Mouse (Mus musculus) left cerebral cortex, adult 18-20 months (tissue): ENCODE data around the gene AC170998.1. TPM values are rescaled to one million over a fixed set of nuclear protein-coding genes. Genes with fewer than 3 reads are reported as not detected.

Experiments used
- DNase-seq, 2 experiments: peaks; one replicate each; pipeline ENCODE4 v3.0.0; 2021 to 2022; ENCODE audit warnings: low spot score in 2 of 2, mixed read lengths in 1 of 2
- long read RNA-seq, 2 experiments: library from polyadenylated mRNA; stranded (forward); transcript quantifications; one replicate each; pipeline ENCODE4 v2.0.0; 2021
- total RNA-seq, 2 experiments: library from RNA; stranded (reverse); gene quantifications; 2 replicates each; pipeline ENCODE4 v1.2.3; 2021

Gene AC170998.1
- total RNA-seq: 1 to 10 TPM; 2.8 TPM
- long read RNA-seq, experiment 1: 0 reads
- long read RNA-seq, experiment 2: 0 reads

DNA sequence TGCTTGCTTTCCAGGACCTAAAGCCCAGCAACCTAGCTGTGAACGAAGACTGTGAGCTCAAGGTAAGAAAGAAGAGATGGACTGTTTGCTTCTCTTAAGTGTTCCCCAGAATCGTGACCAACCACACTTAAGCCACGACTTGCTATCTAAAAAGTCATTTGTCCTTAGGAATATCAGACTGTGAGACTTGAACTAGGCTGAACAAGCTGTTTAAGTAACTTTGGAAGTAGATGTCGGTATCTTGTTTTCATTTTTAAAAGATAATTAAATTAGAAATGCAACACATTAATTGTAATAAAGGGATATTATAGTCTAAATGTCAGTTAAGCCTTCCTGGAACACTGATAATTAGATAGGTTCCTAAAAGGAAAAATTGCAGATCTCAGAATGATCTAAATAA, at the start of gene AC170998.1:
Gene AC170998.1, plus strand, starts transcription at position 301 of the 400 bp plus-strand sequence.
- no peak for DNase-seq

DNA sequence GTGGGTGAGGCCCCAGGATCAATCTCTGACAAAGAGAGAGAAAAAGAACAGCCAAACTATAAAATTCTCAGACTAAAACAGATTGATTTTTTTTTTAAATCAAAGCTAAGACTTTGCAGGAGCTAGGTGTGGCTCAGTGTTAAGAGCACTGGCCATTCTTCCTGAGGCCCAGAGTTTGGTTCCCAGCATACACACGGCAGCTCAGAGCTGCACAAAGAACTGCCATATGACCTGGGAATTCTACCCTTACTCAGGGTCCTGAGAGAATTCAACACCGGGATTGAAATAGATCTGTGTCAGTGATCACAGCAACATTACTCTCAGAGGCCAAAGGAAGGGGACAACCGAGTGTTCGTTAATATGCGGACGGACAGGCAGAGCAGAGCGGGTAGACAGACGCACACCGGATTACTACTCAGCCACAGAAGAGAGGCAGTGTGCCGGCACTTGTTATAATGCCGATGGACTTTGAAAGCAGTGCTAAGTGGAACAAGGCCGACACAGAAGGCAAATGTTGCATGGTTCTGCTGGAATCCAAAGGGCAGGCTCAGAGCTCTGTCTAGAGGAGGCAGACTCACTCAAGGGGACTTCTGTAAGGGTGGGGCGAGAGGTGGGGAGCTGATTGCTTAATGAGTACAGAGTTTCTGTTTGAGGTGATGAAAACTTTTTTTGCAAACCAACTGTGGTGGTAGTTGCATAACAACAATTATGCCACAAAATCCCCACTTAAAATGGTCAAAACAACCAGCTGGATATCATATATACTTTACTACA, 43.4 kb upstream of the AC170998.1 start:
- no peak for DNase-seq

DNA sequence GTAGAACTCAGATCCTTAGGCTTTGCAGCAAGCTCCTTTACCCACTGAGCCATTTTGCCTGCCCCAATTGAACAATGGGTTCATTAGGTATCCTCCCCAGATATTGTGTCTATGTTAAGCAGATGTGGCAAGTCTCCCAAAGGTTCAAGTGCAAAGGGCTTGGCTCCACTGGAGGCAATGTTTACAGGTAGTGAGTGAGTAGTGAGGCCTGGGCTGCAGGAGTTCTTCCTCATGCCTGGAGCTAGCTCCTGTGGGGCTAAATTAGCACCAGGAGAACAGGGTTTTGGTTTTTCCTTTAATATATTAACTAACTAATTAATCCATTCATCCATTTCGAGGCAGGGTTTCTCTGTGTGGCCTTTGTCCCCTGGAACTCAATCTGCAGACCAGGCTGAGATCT, 42.3 kb upstream of the AC170998.1 start:
- no peak for DNase-seq

DNA sequence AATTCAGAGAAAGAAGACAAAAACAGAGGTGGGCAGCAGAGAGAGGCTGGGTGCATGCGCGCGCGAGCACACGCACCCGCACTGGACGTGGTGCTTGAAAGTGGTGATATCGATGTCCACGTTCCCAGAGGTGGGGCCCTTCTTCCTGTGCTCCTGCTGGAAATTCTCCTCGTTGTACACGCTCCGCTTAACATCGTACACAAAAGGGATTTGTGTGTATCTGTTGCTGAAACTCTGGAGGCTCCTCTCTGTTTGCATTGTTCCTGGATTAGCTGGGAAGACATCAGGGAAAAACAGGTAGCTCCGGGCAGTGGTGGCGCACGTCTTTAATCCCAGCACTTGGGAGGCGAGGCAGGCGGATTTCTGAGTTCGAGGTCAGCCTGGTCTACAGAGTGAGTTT, 41.3 kb upstream of the AC170998.1 start:
- no peak for DNase-seq

DNA sequence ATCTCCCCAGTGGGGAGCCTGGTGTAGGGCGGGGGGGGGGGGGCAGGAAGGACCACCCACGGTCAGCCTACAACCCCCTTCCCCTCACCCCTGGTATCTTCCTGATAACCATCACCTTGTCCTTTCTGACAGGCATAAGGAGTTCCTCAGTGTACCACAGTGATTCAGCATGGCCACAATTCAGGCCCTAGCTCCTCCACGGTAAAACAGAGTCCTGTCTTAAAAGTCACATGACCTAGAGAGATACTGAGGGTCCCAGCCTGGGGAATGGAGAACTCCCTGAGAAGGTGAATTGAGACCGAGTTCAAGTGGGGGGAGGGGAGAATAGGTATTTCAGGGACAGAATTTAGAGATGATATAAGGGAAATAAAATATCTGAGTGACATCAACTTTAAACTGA, 38.5 kb upstream of the AC170998.1 start:
- no peak for DNase-seq

DNA sequence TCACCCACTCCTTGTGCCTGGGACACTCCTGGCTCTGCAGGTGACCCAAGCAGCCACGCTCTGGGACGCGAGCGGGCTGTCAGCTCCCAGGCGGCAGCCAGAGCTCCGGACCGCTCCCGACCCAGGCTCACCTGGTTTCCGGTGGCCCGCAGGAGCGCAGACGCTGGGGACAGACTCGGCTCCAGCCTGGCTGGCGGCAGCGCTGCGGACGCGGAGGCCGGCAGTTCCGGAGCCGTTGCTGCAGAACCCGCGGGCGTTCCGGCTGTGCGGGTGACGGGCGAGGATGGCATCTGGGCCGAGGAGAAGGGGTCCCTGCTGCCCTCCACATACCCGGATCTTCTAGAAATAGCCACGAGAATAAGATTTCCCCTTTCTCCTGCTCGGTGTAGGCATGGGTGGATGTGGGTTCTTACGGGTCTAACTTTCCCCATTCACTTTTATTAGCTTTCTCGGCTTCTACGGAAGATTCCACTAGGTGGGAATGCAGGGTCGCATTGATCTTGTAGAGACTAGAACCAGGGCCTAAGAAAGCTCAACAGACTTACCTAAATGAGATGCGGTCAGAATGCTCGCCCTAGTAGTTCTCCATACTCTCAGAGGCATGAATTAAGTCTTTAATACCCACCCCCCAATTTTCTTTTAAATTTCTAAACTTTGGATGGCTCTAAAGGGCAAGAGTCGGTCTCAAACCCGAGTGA, 36.1 kb upstream of the AC170998.1 start, which contains the start of gene Slc26a8:
Gene Slc26a8, minus strand, starts transcription at position 648 of the 698 bp plus-strand sequence.
- peak; percentile 48 to 65 for DNase-seq

DNA sequence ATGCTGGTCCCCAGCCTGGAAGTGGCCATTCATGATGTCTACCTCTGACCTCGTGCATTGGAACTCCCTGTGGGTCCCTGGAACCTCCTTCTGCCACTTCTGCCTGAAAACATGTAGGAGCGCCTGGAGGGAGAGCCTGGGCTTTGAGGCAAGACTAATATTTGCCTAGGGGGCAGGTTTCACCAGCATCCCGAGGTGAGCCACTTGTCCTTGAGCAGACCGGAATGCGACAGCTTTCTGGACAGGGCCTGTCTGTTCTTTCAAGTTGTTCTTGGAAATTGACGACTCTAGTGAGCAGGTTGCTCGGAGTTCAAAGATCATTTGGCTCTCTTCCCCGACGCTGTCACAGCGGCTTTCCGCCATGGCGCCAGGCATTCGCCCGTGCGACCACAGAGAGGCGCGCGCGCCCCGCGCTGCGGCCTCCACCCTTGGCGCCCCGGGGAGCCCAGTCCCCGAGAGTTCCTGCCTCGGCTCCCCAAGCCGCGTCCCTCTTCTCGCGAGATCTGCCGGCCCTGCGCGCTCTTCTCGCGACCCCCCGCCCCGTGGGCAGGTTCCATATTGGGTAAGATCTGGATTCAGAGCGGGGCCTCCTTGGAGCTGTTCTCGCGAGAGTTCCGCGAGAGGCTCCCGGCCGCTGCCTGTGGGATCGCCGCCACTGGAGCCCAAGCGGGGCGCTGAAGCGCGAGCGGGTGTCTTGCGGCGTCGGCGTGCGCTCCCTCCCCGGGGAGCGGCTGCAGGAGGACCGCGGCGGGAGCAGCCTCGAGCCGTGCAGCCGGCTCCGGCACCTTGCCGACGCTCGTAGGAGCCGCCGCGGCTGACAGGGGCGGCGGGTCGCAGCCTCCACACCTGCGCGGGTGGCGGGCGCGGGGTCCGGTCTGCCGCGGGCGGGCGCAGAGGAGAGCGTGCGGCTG, 34.9 kb upstream of the AC170998.1 start, which contains the start of gene Mapk14:
Gene Mapk14, plus strand, starts transcription at position 554 of the 911 bp plus-strand sequence.
- peak; percentile 99 to 100 for DNase-seq

DNA sequence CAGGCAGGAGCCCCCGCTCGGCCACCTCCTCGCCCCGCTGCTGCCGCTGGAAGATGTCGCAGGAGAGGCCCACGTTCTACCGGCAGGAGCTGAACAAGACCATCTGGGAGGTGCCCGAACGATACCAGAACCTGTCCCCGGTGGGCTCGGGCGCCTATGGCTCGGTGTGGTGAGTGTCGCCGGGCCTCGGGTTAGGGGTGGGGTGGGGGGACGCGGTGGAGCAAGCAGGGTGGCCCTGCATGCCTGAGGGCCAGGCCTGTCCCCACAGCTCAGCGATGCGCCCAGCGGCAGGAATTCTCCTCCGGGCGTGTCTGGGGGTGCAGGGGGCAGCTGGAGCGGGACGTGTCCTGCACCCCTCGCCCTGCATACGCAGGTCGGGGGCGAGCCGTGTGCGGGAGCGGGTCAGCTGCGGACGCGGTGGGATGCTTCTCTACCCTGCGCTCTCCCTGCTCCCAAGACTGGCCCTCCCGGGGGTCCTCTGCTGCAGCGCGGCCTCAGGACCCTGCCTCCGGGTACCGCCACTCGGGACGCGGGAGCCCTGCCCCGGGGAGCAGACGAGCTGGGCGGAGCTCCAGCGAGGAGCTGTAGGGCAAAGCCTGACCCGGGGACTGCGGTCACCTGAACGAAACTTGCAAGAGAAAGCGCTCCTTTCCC, 34.1 kb upstream of the AC170998.1 start:
- DNase-seq: peak; percentile 24 to 31

DNA sequence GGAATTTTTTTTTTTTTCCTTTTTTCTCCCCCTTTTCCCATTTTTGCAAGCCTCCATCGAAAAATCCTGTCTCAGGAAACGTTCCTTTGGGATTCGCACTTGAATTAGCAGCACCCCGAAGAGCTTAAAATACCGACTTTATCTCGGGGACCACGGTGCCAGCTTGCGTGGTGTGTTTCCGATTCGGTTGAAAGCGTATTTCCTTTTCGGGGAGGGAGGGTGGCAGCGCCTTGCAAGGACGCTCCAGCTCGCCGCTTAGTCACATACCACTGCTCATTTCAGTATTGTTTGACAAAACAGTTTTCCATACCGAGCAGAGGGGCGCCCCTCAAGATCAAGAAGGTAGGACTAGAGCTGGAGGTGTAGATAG, 33.6 kb upstream of the AC170998.1 start:
- DNase-seq: peak; percentile 59 to 65

DNA sequence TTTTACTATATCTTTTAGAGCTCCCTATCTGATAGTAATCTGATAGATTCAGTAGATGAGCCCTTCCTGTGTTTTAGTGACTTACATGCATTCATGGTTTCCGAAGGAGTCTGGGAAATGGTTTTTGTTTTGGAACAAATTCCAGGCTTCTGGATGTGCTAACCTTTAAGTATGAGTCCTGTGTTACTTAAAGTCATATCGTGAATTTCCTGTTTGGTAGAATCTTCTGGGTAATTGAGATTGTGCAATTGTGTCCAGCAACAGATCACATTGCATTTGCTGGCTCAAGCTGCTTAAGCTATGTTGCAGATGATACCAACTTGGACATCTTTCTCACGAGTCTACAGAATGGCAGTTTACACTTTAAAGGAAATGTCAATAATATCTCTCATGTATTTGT, 32.8 kb upstream of the AC170998.1 start:
- no peak for DNase-seq

DNA sequence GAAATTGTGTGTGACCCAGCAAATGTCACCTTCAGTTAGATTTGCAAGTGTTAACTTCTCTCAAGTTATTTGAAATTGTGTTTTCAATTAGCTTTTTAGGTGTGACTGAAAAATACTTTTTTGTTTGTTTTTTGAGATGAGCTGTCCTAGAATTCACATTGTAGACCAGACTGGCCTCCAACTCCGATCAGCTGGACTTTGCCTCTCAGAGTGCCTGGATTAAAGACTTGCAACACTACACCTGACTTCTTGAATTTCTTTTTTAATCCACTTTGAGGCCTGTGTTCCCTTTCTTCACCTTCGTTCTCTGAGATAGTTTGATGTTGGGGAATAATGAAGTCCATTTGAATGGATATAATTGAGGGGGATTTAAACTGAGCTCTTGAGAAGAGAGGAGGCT, 31.8 kb upstream of the AC170998.1 start:
- DNase-seq: no peak

DNA sequence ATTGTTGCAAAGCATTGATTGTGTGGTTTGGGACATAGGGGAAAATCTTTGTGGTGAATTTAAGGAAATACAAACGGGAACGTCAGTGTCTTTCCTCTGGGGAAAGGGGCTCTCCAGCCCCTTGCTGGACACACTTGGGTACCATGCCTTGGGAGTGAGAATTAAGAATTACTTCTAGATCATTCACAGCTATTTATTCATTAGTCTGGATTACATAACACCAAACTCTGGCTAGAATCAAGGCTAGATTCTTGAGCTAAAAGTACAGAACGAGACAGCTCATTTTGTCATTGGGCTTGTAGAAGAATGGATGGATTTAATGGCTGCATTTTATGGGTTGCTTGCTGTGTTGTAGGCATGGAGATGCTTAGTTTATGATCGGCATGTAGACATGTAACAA, 31.1 kb upstream of the AC170998.1 start:
- DNase-seq: no peak

DNA sequence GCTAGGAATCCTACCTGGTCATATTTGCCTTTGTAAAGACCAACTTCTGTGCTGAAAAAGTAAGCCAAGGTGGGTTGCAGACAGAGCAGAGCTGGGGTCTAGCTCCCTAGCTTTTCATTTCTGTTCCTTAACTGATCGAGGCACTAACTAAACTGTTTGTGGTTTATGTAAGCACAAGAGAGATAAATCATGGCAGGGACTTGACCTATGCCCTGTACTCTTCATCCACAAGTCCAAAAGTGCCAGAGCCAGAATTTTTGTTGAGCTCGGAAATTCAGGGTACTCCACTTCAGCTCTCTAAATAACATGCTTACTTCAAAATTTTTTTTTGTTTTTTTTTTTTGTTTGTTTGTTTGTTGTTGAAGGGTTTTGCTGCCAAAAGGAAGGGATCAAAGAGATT, 29.2 kb upstream of the AC170998.1 start:
- DNase-seq: no peak

DNA sequence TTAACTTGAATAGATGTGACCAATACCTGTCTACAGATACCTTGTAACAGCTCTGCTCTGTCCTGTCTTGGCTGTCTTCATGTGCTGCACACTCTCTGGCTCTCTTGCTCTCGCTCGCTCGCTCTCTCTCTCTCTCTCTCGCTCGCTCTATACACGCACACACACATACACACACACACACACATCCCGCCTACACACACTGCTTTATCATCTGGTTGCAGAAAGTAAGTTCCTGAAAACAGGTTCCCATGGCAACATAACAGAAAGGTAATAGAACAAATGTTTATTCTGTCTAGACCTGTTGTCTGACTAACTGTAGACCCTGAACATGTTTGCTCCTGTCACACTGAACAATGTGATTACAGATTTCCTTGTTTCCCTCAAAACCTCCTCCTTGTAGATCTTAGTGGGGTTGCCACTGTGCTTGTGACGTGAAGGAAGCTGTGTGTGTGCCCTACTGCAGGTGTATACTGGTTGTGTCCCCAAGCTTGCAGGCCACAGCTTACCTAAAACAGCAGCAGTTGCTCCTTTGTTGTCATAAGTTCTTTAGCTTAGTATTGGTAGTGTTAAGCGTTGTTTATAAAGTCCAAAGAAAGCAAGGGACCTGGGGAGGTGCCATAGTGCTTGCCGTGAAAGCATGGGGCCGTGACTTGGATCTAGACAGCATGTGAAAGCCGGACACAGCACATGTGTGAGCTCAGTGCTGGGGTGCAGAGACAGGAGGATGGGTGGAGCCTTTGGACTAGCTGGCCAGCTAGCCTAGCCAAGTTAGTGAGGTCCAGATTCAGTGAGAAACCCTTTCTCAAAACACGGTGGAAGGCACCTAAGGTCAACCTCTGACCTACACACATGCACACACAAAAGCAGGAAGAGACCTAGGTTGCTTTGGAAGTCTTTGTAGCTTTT, 28.3 kb upstream of the AC170998.1 start:
- peak in 1 of 2 experiments; percentile 36 for DNase-seq

DNA sequence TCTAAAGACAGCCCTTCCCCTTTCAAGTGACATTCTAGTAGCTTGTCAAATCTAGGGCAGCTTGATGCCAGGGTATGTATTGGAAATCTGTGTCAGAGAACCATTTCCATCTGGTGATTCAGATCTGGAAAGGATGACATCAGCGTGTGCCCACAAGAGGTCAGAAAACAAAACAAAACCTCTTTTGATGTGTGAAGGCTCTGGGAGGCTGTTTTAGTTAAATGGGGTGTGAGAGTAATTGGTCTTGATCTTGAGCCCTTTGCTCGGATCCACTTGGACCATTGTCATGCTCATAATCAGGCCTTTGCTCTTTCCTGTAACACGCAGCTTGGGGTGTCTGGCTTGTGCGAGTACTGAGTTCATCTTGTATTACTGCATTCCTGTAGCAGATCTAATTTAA, 27.6 kb upstream of the AC170998.1 start:
- no peak for DNase-seq

DNA sequence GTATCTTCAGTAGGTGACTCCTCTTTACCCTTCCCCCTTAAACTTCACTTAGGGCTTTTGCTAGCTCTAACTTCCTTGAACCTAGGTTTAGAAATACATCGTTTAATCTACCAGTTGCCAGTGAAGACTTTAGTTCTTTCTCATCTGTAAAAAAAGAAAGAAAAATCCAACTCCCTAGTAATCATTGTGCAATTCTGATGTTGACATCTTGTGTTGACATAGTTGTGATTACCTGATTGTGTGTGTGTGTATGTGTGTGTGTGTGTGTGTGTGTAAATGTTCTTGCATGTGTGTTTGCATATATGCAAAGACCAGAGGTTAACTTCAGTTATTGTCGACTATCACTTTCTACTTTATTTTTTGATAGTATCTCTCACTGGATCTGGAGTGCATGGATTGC, 27.2 kb upstream of the AC170998.1 start:
- no peak for DNase-seq

DNA sequence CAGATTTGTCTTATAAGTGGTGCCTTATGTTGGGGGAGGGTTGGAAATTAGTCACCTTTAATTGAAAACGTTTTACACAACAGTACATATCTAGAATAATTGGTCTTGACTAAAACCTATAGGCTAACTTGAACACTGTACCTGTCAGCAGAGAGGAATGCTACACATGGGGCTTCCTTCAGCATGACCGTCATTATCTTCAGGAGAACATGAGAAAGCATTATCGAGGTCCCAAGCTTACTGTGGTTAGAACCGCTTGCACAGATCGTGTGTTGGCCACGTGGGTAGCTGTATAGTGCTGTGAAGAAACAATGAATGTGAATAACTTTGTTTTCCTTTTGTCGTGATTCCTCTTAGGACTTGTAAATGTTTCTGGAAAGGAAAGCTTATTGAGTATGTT, 26.1 kb upstream of the AC170998.1 start:
- no peak for DNase-seq

DNA sequence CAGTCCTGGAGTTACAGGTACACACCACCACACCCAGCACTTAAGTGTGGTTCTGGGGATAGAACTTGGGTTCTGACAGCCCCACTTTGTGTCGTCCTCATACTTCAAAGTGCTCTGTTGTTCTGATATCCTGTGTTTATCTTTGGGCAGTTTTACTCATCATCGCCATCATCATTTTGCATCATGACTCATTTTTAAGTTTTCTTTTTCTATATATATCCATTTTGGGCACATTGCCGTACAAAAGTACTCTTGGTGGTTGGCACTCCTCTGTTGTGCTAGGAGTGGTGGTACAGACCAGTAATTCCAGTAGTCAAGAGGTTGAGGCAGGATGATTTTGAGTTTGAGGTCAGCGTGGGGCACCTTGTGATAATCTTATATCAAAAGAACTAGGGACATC, 24.7 kb upstream of the AC170998.1 start:
- no peak for DNase-seq

DNA sequence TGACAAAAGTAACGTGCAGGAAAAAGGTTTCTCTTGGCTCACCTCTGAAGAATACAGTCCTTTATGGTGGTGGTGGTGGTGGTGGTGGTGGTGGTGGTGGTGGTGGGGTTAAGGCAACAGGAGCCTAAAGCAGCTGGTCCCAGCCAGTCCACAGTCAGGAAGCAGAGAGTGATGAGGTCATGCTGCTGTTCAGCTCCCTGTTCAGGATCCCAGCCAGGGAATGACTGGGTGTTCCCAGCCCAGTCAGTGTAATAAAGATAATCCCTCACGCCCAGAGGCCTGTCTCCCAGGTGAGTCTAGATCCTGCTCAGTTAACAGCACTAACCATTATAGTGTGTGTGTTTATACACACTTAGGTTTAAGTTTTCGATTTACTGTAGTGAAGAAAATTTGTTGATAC, 24.1 kb upstream of the AC170998.1 start:
- no peak for DNase-seq

DNA sequence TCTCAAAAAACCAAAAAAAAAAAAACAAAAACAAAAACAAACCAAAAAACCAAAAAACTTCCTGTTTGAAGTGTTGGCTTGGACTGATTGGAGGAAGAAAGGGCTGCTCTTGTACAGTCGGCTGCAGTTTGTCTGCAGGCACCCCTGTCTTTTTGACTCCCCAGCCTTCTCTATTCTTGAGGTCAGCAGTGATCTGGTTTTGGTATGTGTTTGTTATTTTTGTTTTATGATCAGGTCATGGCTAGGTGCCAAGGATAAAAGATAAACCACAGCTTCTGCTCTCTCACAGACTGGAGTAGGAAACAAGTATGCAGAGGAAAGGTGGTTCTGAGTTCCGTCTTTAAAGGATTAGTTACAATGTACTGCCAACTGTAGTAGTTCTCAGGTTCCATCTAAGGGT, 23.2 kb upstream of the AC170998.1 start:
- no peak for DNase-seq
